Mouse (Mus musculus): Measurements from ENCODE around the gene Zfp825. TPM values are rescaled to one million over a fixed set of nuclear protein-coding genes. Genes with fewer than 3 reads are reported as not detected.

The Zfp825 gene
- polyA plus RNA-seq (2014; fragmentation: Illumina TruSeq; extraction: RNeasy Lipid Tissue Mini Kit (QIAGEN cat#74804); ENCODE audit: low read depth, low replicate concordance), result 10.8 TPM

DNA sequence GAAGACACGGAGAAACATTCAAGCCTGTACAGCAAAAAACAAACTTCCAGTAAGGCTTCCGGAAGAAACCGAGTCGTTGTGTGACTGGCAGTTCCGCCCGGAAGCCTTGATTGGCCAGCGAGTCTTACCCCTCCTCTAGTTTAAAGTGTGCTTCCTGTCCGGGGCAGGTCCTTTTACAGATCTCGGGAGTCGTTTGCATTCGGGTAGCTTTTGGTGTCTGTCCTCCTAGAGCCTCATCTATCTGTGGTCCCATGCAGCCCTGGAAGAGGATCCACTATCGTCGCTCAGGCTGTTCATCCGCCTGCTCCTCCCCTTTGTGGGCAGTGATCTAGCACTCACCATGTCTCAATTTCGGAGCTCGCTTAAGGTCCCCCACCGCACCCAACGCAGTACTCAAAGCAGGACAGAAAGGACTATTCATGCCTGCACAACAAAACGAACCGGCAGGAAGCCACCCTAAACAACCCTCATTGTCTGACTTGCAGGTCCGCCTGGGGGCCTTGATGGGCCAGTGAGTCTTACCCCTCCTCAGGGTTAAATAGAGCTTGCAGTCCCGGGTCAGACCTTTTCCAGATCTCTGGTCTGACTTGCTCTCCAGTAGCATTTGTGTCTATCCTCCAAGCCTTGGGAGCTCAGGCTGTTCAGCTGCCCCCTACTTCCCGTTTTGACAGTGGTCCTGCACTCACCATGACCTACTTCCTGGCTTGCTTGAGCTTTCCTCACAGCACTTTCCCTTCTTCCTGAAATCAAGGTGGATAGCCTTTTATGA, at the start of gene Zfp825:
Gene Zfp825 (minus strand): TSS at position 82 of the 769 bp plus-strand sequence.

Other genes with a start within 250 kb of the Zfp825 start
- 0.20 TPM for gene Ahrr, start 201.7 kb downstream of the Zfp825 start, polyA plus RNA-seq (2014; fragmentation: Illumina TruSeq; extraction: RNeasy Lipid Tissue Mini Kit (QIAGEN cat#74804); ENCODE audit: low read depth, low replicate concordance)
- 112 TPM for gene Pdcd6, start 176.4 kb downstream of the Zfp825 start, polyA plus RNA-seq (2014; fragmentation: Illumina TruSeq; extraction: RNeasy Lipid Tissue Mini Kit (QIAGEN cat#74804); ENCODE audit: low read depth, low replicate concordance)
- 230 TPM for gene Sdha, start 143.7 kb downstream of the Zfp825 start, polyA plus RNA-seq (2014; fragmentation: Illumina TruSeq; extraction: RNeasy Lipid Tissue Mini Kit (QIAGEN cat#74804); ENCODE audit: low read depth, low replicate concordance)
- 28.2 TPM for gene Ccdc127, start 143.7 kb downstream of the Zfp825 start, polyA plus RNA-seq (2014; fragmentation: Illumina TruSeq; extraction: RNeasy Lipid Tissue Mini Kit (QIAGEN cat#74804); ENCODE audit: low read depth, low replicate concordance)
- gene Lrrc14b, start 130.0 kb downstream of the Zfp825 start, polyA plus RNA-seq (2014; fragmentation: Illumina TruSeq; extraction: RNeasy Lipid Tissue Mini Kit (QIAGEN cat#74804); ENCODE audit: low read depth, low replicate concordance), result 0.79 TPM
- 3.9 TPM for gene Zfp72, start 103.2 kb downstream of the Zfp825 start, polyA plus RNA-seq (2014; fragmentation: Illumina TruSeq; extraction: RNeasy Lipid Tissue Mini Kit (QIAGEN cat#74804); ENCODE audit: low read depth, low replicate concordance)
- gene Ftl1-ps1, start 94.3 kb downstream of the Zfp825 start, polyA plus RNA-seq (2014; fragmentation: Illumina TruSeq; extraction: RNeasy Lipid Tissue Mini Kit (QIAGEN cat#74804); ENCODE audit: low read depth, low replicate concordance), result 28.1 TPM
- gene Erap1, start 145.6 kb upstream of the Zfp825 start, polyA plus RNA-seq (2014; fragmentation: Illumina TruSeq; extraction: RNeasy Lipid Tissue Mini Kit (QIAGEN cat#74804); ENCODE audit: low read depth, low replicate concordance), result 33.7 TPM